Mouse (Mus musculus): ENCODE data around the gene Prl5a1. TPM values are rescaled to one million over a fixed set of nuclear protein-coding genes. Genes with fewer than 3 reads are reported as not detected.

Gene Prl5a1
- not detected for total RNA-seq (2021)
- long read RNA-seq = 0 reads

GRCm38 (mm10) chr13:28142184-28142583, at the start of gene Prl5a1:
TSS of gene Prl5a1 (plus strand) at chr13:28142484.
- DNase-seq (ENCODE audit: low spot score in 2 of 2) = no peak

GRCm38 (mm10) chr13:28096161-28096560, 46.1 kb upstream of the Prl5a1 start:
- no peak for DNase-seq (ENCODE audit: low spot score in 2 of 2)

GRCm38 (mm10) chr13:28108536-28108935, 33.7 kb upstream of the Prl5a1 start:
- no peak for DNase-seq (ENCODE audit: low spot score in 2 of 2)

- DNase-seq (ENCODE audit: low spot score in 2 of 2) = no peak
Observed at GRCm38 (mm10) chr13:28132781-28133180, 9.5 kb upstream of the Prl5a1 start.

GRCm38 (mm10) chr13:28135790-28136189, 6.5 kb upstream of the Prl5a1 start:
- DNase-seq (ENCODE audit: low spot score in 2 of 2) = no peak

Other genes starting within 250 kb of the Prl5a1 start
- gene Prl4a1, start 126.3 kb upstream of the Prl5a1 start, total RNA-seq (2021) = not detected
- gene Gm11361, start 115.0 kb downstream of the Prl5a1 start, total RNA-seq (2021) = 10 to 100 TPM; 50.8 to 71.2 TPM